Mouse (Mus musculus): ENCODE results near the gene Ntn5.

Ntn5 gene

GRCm38 (mm10) chr7:45683396-45684050 lies at the start of gene Ntn5:
Gene Ntn5 (plus strand): TSS chr7:45684022.
- no peak for TF ChIP-seq GATA4 (IDR thresholded peaks at IDR 0.05; ENCODE audit: insufficient replicate concordance, low read length)

GRCm38 (mm10) chr7:45634946-45635681 lies 48.7 kb upstream of the Ntn5 start:
- no peak for TF ChIP-seq GATA4 (IDR thresholded peaks at IDR 0.05; ENCODE audit: insufficient replicate concordance, low read length)

DNA sequence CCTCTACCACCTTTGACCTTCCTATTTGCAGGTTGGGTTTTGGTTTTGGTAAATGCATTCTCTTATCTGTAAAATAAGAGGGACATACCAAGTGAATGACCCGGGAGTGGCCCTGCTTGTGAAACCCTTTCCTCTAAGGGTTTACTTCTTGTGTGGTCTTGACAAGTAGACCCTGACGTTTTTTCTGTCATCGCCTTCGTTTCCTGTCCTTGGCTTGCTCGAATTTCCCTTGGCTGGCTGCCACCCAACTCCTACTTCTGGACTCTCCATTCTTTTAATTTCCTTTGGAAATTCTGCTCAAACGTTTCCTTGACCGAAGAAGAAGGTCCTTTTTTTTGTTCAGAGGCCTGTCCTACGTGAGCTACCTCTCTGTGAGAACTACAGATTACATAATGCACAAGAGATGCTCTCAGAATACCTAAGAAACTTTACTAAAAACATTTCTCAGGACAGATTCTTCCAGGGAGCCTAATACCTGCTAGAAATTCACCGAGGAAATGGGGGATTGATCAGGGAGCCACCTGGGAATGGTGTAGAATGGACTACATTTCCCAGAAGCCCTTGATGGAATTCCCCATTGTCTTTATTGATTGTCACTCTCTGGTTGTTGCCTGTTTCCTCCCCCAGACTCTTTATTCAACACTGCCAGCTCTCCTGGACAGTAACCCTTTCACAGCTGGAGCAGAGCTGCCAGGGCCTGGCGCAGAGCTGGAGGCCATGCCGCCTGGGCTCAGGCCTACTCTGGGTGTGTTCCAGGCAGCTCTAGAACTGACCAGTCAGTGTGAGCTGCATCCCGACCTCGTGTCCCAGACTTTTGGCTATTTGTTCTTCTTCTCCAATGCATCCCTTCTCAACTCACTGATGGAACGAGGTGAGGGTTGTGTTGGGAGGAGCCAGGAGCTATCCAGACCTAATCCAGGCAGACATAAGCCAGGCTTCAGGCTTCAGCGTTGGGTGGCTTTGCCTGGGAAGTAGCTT lies 47.8 kb upstream of the Ntn5 start:
- TF ChIP-seq GATA4 (IDR thresholded peaks at IDR 0.05; ENCODE audit: insufficient replicate concordance, low read length) = no peak

DNA sequence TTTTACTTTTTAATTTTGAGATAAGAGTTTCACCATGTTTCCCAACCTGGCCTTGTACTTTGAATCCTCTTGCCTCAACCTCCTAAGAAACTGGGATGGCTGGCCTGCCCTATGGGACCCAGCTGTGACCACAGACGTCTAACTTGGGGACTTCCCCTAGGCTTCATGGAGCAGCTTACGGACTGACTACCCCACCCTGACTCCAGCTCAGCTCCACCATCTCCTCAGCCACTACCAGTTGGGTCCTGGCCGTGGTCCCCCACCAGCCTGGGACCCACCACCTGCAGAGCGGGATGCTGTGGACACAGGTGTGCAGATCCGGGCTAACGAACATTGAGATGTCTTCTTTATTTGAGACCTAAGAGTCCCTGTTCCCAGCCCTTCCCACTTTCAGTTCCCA lies 46.1 kb upstream of the Ntn5 start:
- no peak for TF ChIP-seq GATA4 (IDR thresholded peaks at IDR 0.05; ENCODE audit: insufficient replicate concordance, low read length)

DNA sequence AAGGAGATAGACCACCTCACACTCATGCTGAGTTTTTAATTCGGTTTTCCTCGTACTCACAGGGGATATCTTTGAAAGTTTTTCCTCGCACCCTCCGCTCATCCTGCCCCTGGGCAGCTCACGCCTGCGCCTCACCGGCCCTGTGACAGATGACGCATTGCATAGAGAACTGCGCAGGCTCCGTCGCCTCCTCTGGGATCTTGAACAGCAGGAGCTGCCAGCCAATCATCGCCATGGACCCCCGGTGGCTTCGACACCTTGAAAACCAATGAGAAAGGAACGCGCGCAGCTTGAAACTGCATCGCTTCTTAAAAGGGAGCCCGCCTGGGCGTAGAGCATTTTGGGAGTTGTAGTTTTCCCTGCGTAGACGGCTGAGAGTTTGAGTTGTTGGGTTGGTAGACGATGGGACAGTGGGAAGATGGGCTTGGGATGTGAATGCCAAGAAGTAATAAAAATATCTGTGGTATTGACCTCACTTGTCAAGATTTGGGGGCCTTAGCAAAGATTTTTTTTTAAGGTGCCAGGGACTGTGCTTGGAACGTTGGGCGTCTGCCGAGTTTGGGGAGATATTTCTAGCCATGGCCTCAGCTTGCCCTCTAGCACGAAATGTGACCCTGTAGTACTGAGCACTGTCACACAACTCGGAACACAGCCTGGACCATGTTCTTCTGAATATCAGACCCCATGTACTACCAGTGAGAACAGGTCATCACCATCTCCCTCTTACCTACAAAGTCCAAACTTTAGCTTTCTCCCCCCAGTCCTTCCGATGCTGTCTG lies 45.0 kb upstream of the Ntn5 start:
- no peak for TF ChIP-seq GATA4 (IDR thresholded peaks at IDR 0.05; ENCODE audit: insufficient replicate concordance, low read length)

DNA sequence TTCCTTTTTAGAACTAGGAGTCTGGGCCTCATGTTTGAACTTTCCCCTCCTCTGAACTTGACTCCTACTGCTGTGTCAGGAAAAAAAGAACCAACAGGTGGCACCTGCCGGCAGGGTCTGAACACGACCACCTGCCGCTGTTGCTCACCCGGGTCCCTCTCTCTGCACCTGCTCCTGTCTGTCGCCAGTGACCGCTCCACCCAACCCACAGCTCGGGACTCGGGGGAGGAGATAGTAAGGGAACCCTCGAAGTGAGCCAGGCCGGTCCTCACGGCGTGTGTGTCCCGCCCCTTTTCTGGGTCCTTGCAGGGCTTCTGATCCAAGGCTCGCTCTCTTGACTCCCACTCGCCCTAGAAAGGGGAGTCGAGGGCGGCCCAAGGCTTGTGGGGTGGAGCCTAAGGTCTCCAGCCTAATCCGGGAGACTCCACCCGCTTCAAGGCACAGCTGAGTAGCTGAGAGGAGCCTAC lies 44.2 kb upstream of the Ntn5 start, which contains the start of gene Mamstr:
Gene Mamstr, plus strand, starts transcription at position 417 of the 467 bp plus-strand sequence.
- no peak for TF ChIP-seq GATA4 (IDR thresholded peaks at IDR 0.05; ENCODE audit: insufficient replicate concordance, low read length)

DNA sequence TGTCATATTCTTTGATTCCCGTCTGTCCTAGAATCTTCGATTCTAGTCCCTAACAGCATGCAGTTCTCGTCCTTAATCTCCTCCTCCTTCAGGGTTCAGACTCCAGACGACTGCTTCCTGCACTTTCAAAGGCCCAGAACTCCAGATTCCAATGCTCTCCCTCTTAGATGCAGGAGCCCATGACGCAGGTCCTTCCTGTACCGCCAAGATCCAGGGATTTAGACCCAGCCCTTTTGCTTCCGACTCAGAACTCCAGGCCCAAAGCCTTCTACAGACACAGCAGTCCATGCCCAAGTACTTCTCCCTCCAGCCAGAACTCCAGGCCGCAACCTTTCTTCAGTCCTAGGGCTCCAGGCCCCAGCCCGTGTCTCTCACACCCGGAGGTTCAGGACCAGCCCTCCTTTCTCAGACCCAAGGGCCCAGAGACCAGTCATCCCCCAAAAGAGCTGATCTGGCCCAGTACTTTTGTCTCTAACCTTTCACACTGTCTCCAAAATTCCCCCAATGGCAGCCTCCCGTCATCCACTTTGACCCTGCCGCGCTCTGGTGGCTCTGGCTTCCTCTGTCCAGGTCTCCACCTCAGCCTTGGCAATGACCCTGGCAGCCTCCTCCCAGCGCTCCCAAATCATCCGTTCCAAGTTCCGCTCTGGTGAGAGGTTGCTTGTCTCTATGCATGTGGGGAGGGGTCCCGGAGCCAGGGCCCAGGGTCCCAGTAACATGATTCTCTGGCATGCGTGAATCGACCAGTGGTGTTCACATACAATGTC lies 43.4 kb upstream of the Ntn5 start:
- no peak for TF ChIP-seq GATA4 (IDR thresholded peaks at IDR 0.05; ENCODE audit: insufficient replicate concordance, low read length)

DNA sequence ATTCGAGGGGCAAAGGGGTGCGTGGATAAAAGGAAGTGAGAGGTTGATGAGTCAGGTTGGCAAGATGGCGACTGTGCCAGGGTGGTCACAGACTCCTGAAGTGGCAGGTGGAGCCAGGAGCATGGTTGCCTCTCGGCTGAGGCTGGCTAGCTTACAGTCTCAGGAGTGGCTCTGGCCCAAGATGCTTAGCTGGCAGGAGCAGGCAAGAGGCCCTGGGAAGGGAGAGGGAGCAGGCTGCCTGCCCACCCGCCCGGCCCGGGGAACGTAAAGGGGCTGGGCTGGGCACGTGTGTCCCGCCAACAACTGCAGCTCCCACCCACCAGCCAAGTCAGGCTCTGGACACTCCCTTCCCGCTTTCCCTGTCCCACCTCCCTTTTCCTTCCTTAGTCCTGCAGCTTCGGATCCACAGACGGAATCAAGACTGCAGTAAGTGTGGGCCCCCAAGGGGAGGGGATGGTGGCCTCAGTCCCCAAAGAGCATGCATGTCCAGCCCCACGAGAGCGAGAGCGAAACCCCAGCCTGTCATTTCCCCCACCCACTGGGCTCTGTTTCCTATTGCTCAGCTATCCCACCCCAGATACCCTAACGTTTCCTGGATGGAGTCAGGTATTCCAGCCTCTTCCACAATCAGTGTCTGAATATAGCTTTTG lies 42.3 kb upstream of the Ntn5 start:
- TF ChIP-seq GATA4 (IDR thresholded peaks at IDR 0.05; ENCODE audit: insufficient replicate concordance, low read length) = no peak

- TF ChIP-seq GATA4 (IDR thresholded peaks at IDR 0.05; ENCODE audit: insufficient replicate concordance, low read length) = no peak
Measured at GRCm38 (mm10) chr7:45642083-45642482, 41.7 kb upstream of the Ntn5 start.

GRCm38 (mm10) chr7:45642503-45643255 lies 41.1 kb upstream of the Ntn5 start:
- TF ChIP-seq GATA4 (IDR thresholded peaks at IDR 0.05; ENCODE audit: insufficient replicate concordance, low read length) = no peak

- no peak for TF ChIP-seq GATA4 (IDR thresholded peaks at IDR 0.05; ENCODE audit: insufficient replicate concordance, low read length)
Measured at GRCm38 (mm10) chr7:45643441-45644178, 40.2 kb upstream of the Ntn5 start.

DNA sequence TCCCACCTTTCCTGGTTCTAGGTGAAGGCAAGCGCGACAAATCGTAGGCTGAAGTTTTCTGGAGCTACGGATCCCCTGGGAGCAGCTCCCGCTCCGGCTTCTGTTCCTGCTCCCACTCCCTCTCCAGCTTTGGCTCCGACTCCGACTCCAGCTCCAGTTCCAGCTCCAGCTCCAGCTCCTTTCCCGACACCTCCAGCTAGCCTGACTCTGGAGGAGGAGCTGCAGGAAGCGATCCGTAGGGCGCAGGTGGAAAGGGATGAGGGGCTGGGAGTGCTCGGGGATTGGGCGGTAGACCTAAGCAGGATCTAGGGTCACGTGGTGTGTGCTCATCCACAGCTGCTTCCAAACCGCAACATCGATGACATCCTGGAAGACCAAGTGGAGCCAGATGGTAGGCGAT lies 39.6 kb upstream of the Ntn5 start:
- no peak for TF ChIP-seq GATA4 (IDR thresholded peaks at IDR 0.05; ENCODE audit: insufficient replicate concordance, low read length)
